Mouse (Mus musculus) bone marrow macrophage, adult 2 months (primary cell): Measurements from ENCODE around the gene Edrf1. TPM values are rescaled to one million over a fixed set of nuclear protein-coding genes. Genes with fewer than 3 reads are reported as not detected.

Source experiments
- H3K27ac ChIP-seq: 2 replicates; pipeline ENCODE4 v1.5.1; 2012; ENCODE audit warnings: low read depth, low read length; ENCODE audit not compliant: insufficient read depth
- H3K4me1 ChIP-seq: 2 replicates; pipeline ENCODE4 v1.6.1; 2012; ENCODE audit warnings: low read length; ENCODE audit not compliant: control insufficient read depth, insufficient read depth
- H3K4me3 ChIP-seq: 2 replicates; pipeline ENCODE4 v1.5.1; 2012; ENCODE audit warnings: mild to moderate bottlenecking, low read length, moderate library complexity; ENCODE audit not compliant: insufficient read depth
- CTCF ChIP-seq: IDR thresholded peaks from 2 replicates; pipeline ENCODE4 v1.5.1; 2012; ENCODE audit warnings: low read depth, mild to moderate bottlenecking, low read length, moderate library complexity
- POLR2A ChIP-seq: IDR thresholded peaks from 2 replicates; pipeline ENCODE4 v1.6.1; 2012; ENCODE audit warnings: mild to moderate bottlenecking, low read depth, low read length, borderline replicate concordance
- polyA plus RNA-seq: library from polyadenylated mRNA; stranded (reverse); fragments of >200 nt; gene quantifications from 2 replicates; pipeline ENCODE4 v1.2.4, GENCODE M21; 2012; ENCODE audit not compliant: missing spikeins, insufficient read depth, insufficient read length

Edrf1 gene
- 8.3 and 14.9 TPM in 2 replicates for polyA plus RNA-seq

- TF ChIP-seq CTCF, result no peak
- TF ChIP-seq POLR2A, result 0 out of 2 replicates have a peak, but pooled peaks have one; percentile 62
- H3K27ac ChIP-seq, result peak within 1 kb of the TSS; percentile 75
Measured at GRCm38 (mm10) chr7:133637361-133638305, at the start of gene Edrf1. Gene Edrf1, plus strand, starts transcription at chr7:133637543.

DNA sequence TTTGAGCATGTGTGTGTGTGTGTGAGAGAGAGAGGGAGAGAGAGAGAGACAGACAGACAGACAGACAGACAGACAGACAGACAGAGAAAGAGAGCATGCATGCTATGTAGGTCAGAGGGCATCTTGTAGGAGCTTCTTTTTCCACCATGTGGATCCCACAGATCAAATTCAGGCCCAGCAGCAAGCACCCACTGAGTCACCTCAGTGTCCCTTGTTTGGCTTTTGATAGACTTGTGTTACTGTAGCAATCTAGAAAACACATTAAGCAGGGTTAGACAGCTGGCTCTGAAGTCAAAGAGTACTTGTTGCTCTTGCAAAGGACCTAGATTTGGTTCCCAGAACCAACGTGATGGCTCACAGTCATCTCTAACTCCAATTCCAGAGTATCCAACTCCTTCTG, 45.6 kb upstream of the Edrf1 start:
- no peak overlapping the region for H3K4me3 ChIP-seq
- TF ChIP-seq POLR2A (no peak), CTCF (no peak)
- no peaks in the 10 kb centered on the region for H3K4me1 ChIP-seq
- no peak overlapping the region for H3K27ac ChIP-seq

More at GRCm38 (mm10) chr7:133637361-133638305, at the start of gene Edrf1:
- Histone ChIP-seq H3K4me3 (peak within 1 kb of the TSS; percentile 100), H3K4me1 (peaks cover 11% of the 10 kb centered on the region)

- Histone ChIP-seq H3K4me3 (no peak overlapping the region), H3K27ac (no peak overlapping the region), H3K4me1 (no peaks in the 10 kb centered on the region)
- no peak for TF ChIP-seq POLR2A
- no peak for TF ChIP-seq CTCF
Measured at GRCm38 (mm10) chr7:133600558-133600957, 36.8 kb upstream of the Edrf1 start.

DNA sequence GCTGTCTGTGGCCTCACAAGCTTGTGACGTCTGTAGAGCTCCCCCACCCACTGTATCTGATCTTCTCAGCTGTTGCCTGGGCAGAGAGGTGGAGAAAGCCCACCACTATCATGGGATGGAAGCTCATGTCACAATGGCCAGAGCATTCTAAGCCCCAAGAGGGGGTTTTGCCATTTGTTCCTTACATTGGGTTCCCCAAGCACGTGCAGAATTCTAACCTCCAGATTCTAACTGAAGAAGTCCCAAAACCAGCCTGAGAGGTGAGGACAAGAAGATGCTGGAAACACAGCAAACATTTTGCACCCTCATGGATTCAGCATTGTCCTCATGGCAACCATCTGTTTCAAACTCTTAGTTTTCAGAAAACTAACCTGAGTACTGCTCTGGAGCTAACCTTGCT, 35.3 kb upstream of the Edrf1 start, which contains the start of gene Tex36:
Gene Tex36 (minus strand): TSS at position 101 of the 400 bp plus-strand sequence.
- TF ChIP-seq CTCF, result no peak
- TF ChIP-seq POLR2A, result no peak
- Histone ChIP-seq H3K27ac (no peak within 1 kb of the TSS), H3K4me3 (no peak within 1 kb of the TSS), H3K4me1 (no peaks in the 10 kb centered on the region)

DNA sequence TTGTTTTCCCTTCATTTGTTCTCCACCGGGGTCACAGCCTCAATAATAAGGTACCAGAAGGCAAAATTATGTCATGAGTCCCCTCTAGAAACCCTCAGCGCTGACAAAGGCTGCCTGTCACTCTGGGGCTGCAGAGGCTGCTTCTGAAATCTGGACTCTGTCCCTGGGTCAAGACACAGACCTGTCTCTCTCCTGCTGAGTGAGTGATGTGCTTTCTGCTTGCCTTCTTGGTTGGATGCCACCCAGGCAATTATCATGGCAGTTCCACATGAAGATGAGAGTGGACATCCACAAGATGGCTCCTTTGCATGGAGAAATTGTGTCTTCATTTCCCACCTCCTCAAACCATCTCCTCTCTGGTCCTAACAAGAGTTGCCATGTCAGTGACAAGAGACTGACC, 34.2 kb upstream of the Edrf1 start:
- Histone ChIP-seq H3K4me3 (no peak overlapping the region), H3K27ac (no peak overlapping the region), H3K4me1 (no peaks in the 10 kb centered on the region)
- TF ChIP-seq CTCF (no peak), POLR2A (no peak)

- TF ChIP-seq POLR2A (no peak), CTCF (no peak)
- H3K4me1 ChIP-seq, result no peaks in the 10 kb centered on the region
- H3K27ac ChIP-seq, result no peak overlapping the region
- no peak overlapping the region for H3K4me3 ChIP-seq
Measured at GRCm38 (mm10) chr7:133604427-133605081, 32.8 kb upstream of the Edrf1 start.

DNA sequence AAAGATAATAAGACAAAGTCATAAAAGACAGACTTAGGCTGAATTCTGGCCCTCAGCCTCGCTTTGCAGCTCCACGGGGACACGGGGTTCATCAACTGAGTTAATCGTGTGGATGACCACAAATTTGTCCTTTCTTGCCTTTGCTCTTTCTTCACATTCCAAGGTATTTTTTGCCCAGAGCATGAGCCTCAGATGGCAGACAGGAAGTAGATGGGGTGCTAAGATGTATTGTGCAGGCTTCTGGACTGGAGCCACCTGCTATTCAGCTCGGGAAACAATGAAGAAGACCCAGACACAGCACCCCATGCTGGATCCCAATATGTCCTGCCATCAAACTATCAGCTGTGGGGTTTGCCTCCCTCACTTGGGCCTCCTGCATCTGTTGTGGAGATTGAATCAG, 30.0 kb upstream of the Edrf1 start:
- Histone ChIP-seq H3K27ac (no peak overlapping the region), H3K4me1 (no peaks in the 10 kb centered on the region), H3K4me3 (no peak overlapping the region)
- no peak for TF ChIP-seq CTCF
- TF ChIP-seq POLR2A, result no peak

GRCm38 (mm10) chr7:133607883-133608575, 29.3 kb upstream of the Edrf1 start:
- TF ChIP-seq CTCF, result no peak
- no peak for TF ChIP-seq POLR2A
- H3K4me3 ChIP-seq, result no peak overlapping the region
- no peak overlapping the region for H3K27ac ChIP-seq
- H3K4me1 ChIP-seq, result no peaks in the 10 kb centered on the region

GRCm38 (mm10) chr7:133608631-133609340, 28.6 kb upstream of the Edrf1 start:
- Histone ChIP-seq H3K27ac (no peak overlapping the region), H3K4me1 (no peaks in the 10 kb centered on the region), H3K4me3 (no peak overlapping the region)
- no peak for TF ChIP-seq POLR2A
- TF ChIP-seq CTCF, result no peak
